Mouse (Mus musculus) midbrain, embryonic 13.5 days (tissue): ENCODE results near the gene Susd1. TPM values are rescaled to one million over a fixed set of nuclear protein-coding genes. Genes with fewer than 3 reads are reported as not detected.
A peak's percentile ranks its signal among the peaks of the same experiment; 100 is the strongest.

ENCODE experiments used
- ATAC-seq: fragments of 200-750 bp; cut with Nextera tagmentation; 2 replicates; pipeline ENCODE4 v1.8.0; 2017; ENCODE audit warnings: mild to moderate bottlenecking, moderate TSS enrichment, moderate library complexity
- H3K27ac ChIP-seq: fragments of 300-500 bp; sonication (generic); 2 replicates; pipeline ENCODE4 v1.5.1; 2015; ENCODE audit warnings: inconsistent platforms, mild to moderate bottlenecking, moderate library complexity
- H3K27me3 ChIP-seq: fragments of 300-500 bp; sonication (generic); 2 replicates; pipeline ENCODE4 v1.6.1; 2015; ENCODE audit warnings: mild to moderate bottlenecking, inconsistent platforms
- H3K36me3 ChIP-seq: fragments of 300-500 bp; sonication (generic); 2 replicates; pipeline ENCODE4 v1.6.1; 2015; ENCODE audit warnings: mild to moderate bottlenecking, inconsistent platforms
- H3K4me1 ChIP-seq: fragments of 300-500 bp; sonication (generic); replicated peaks from 2 replicates; pipeline ENCODE4 v1.6.1; 2015; ENCODE audit warnings: inconsistent platforms
- H3K4me2 ChIP-seq: fragments of 300-500 bp; sonication (generic); replicated peaks from 2 replicates; pipeline ENCODE4 v1.6.1; 2015; ENCODE audit warnings: moderate library complexity, mild to moderate bottlenecking, inconsistent platforms
- H3K4me3 ChIP-seq: fragments of 300-500 bp; sonication (generic); replicated peaks from 2 replicates; pipeline ENCODE4 v1.5.1; 2015; ENCODE audit warnings: mild to moderate bottlenecking, inconsistent platforms
- H3K9ac ChIP-seq: fragments of 300-500 bp; sonication (generic); replicated peaks from 2 replicates; pipeline ENCODE4 v1.6.1; 2015; ENCODE audit warnings: mild to moderate bottlenecking, inconsistent platforms
- H3K9me3 ChIP-seq: fragments of 300-500 bp; sonication (generic); 2 replicates; pipeline ENCODE4 v1.6.1; 2016; ENCODE audit warnings: mild to moderate bottlenecking, inconsistent platforms
- WGBS: fragments of 180-500 bp; shearing (Covaris S2); methylation state at CpG from one replicate; pipeline ENCODE4 v1.1.7; 2015; 5-methylcytosine and 5-hydroxymethylcytosine counted together
- polyA plus RNA-seq: library from polyadenylated mRNA; unstranded; fragments of >200 nt; fragmentation: Nextera tagmentation; extraction: Ambion mirVana; gene quantifications from 2 replicates; pipeline ENCODE4 v1.2.1, GENCODE M21; 2015

Gene Susd1
- polyA plus RNA-seq, 1 experiment from 2014 or later, result 1.4 TPM

DNA sequence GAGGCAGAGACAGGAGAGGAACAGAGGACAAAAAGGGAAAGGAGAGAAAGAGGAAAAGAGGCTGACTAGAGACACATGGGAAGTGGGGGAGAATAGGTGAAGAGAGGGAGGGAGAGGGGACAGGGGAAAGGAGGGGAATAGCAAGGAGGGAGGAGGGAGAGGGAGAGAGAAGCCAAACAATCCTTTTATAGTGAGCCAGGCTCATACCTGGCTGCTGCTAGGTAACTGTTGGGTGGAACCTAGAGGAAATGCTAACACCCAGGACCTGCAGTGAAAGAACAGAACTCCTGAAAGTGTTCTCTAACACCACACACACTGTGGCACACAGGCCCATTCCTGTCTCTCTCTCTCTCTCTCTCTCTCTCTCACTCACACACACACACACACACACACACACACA, 15.6 kb downstream of the Susd1 start:
- Histone ChIP-seq H3K27ac (no peak overlapping the region), H3K9me3 (no peaks in the 10 kb centered on the region), H3K4me2 (no peak overlapping the region), H3K4me3 (no peak overlapping the region), H3K9ac (no peak overlapping the region), H3K4me1 (0 out of 2 replicates have a peak, but pooled peaks cover 4% of the 10 kb centered on the region), H3K27me3 (no peaks in the 10 kb centered on the region), H3K36me3 (no peaks in the 10 kb centered on the region)
- no peak for ATAC-seq

GRCm38 (mm10) chr4:59422025-59422783, 16.2 kb downstream of the Susd1 start:
- no peak overlapping the region for H3K4me2 ChIP-seq
- no peaks in the 10 kb centered on the region for H3K9me3 ChIP-seq
- WGBS, result 51% methylated on average over 5 of the region's 5 CpGs
- no peaks in the 10 kb centered on the region for H3K27me3 ChIP-seq
- H3K36me3 ChIP-seq, result no peaks in the 10 kb centered on the region
- peak; percentile 50 for ATAC-seq
- 0 out of 2 replicates have a peak, but pooled peaks cover 4% of the 10 kb centered on the region for H3K4me1 ChIP-seq
- no peak overlapping the region for H3K4me3 ChIP-seq
- no peak overlapping the region for H3K9ac ChIP-seq
- no peak overlapping the region for H3K27ac ChIP-seq

GRCm38 (mm10) chr4:59421369-59421746, 17.1 kb downstream of the Susd1 start:
- WGBS, result 49% methylated on average over 5 of the region's 5 CpGs

DNA sequence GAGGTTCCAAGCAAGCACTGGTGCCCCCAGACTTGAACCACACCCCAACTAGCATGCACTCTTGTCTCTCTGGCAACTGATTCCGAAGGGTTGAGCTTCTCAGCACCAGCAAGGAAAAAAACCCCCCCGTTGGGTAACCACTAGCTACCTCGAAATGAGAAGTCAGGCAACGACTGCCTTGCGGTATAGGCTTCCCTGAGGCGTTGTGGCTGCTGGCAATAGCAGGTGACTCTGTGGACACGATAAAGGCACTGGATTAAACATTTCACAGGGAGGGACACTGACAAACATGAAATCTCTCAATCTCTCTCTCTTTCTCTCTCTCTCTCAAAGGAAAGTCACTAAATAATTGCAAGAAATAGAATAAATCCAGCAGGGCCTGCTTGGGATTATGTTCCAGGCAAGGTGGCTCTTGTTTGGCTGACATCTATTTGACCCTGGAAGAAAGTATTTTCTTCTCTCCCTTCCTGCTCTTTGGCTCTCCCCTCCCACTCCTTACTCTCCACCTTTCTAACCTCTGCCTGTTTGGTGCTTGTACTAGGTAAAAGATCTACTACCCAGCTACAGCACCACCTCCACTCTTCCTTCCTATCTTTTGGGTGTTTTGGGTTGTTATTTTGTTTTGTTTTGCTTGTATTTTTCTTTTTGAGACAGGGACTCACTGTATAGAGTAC, 17.6 kb downstream of the Susd1 start:
- Histone ChIP-seq H3K9me3 (no peaks in the 10 kb centered on the region), H3K36me3 (no peaks in the 10 kb centered on the region), H3K4me2 (no peak overlapping the region), H3K4me3 (no peak overlapping the region), H3K9ac (no peak overlapping the region), H3K27me3 (no peaks in the 10 kb centered on the region), H3K27ac (no peak overlapping the region), H3K4me1 (0 out of 2 replicates have a peak, but pooled peaks cover 4% of the 10 kb centered on the region)
- 85% methylated on average over 7 of the region's 7 CpGs for WGBS
- no peak for ATAC-seq

More at GRCm38 (mm10) chr4:59421369-59421746, 17.1 kb downstream of the Susd1 start:
- H3K9ac ChIP-seq, result no peak overlapping the region
- H3K4me1 ChIP-seq, result 0 out of 2 replicates have a peak, but pooled peaks cover 4% of the 10 kb centered on the region
- H3K4me3 ChIP-seq, result no peak overlapping the region
- no peak for ATAC-seq
- no peaks in the 10 kb centered on the region for H3K27me3 ChIP-seq
- H3K9me3 ChIP-seq, result no peaks in the 10 kb centered on the region
- no peak overlapping the region for H3K4me2 ChIP-seq
- no peaks in the 10 kb centered on the region for H3K36me3 ChIP-seq
- no peak overlapping the region for H3K27ac ChIP-seq

- 93% methylated on average over 4 of the region's 4 CpGs for WGBS
- H3K4me3 ChIP-seq, result no peak overlapping the region
- H3K9me3 ChIP-seq, result no peaks in the 10 kb centered on the region
- no peak overlapping the region for H3K27ac ChIP-seq
- no peak overlapping the region for H3K9ac ChIP-seq
- H3K4me1 ChIP-seq, result 0 out of 2 replicates have a peak, but pooled peaks cover 4% of the 10 kb centered on the region
- ATAC-seq, result no peak
- no peaks in the 10 kb centered on the region for H3K36me3 ChIP-seq
- H3K27me3 ChIP-seq, result no peaks in the 10 kb centered on the region
- no peak overlapping the region for H3K4me2 ChIP-seq
Observed at GRCm38 (mm10) chr4:59419211-59419610, 19.2 kb downstream of the Susd1 start.

DNA sequence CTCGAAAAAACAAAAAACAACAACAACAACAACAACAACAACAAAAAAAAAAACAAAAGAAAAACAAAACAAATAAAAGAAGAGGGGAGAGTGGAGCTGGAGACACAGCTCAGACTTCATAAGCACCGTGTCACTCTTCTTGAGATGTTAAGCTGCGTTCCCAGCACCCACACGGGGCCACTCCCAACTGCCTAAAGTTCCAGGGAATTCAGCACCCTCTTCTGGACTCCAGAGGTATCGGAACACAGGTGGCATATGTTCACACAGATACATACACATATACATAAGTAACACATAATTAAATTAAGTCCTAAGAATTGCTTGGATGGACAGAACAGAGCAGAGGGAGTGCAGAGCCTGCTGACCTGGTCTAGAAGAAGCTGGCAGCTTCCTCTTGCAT, 25.0 kb downstream of the Susd1 start:
- 91% methylated on average over 5 of the region's 5 CpGs for WGBS
- Histone ChIP-seq H3K27ac (no peak overlapping the region), H3K4me1 (no peaks in the 10 kb centered on the region), H3K4me2 (no peak overlapping the region), H3K9ac (no peak overlapping the region), H3K4me3 (no peak overlapping the region), H3K9me3 (no peaks in the 10 kb centered on the region), H3K36me3 (no peaks in the 10 kb centered on the region), H3K27me3 (no peaks in the 10 kb centered on the region)
- ATAC-seq, result no peak

DNA sequence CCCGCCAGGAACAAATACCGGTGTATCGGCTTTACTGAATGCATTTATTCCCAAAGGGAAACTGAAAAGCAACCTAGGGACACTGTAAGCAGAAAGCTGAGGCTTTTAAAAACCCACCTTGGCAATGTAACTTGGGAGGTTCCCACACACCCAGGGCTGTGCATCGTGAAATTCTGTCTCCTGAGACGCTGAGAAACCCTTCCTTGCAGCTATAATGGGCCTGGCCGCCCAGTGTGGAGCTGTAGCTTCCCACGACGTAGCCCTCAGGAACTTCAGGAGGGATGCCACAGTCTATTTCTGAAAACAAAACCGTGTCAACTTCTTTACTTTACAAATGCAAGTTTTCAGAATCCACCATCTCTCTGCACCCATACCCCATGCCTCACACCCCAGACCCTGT, 27.3 kb downstream of the Susd1 start:
- Histone ChIP-seq H3K4me3 (no peak overlapping the region), H3K27ac (no peak overlapping the region), H3K4me1 (no peaks in the 10 kb centered on the region), H3K27me3 (no peaks in the 10 kb centered on the region), H3K4me2 (no peak overlapping the region), H3K9ac (no peak overlapping the region), H3K36me3 (no peaks in the 10 kb centered on the region), H3K9me3 (no peaks in the 10 kb centered on the region)
- WGBS, result 87% methylated on average over 9 of the region's 9 CpGs
- ATAC-seq, result no peak

DNA sequence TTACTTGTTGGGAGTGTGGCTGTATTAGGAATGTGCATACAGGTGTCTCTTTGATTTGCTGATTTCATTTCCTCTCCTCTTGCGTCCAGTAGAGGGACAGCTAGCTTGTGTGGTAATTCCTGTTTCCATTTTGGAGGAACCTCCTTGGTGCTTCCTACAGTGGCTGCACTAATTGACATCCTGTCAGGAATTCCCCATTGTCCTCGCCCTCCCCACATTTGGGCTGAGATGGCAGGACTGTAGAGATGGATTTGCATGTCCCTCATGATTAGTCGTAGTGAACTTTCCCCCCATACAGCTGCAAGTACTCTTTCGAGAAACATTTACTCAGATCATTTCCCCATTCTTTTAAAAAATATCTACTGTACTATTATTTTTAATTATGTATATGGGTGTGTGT, 30.7 kb downstream of the Susd1 start:
- H3K4me3 ChIP-seq, result no peak overlapping the region
- no peak for ATAC-seq
- no peak overlapping the region for H3K9ac ChIP-seq
- no peak overlapping the region for H3K4me2 ChIP-seq
- H3K9me3 ChIP-seq, result no peaks in the 10 kb centered on the region
- no peaks in the 10 kb centered on the region for H3K27me3 ChIP-seq
- H3K27ac ChIP-seq, result no peak overlapping the region
- WGBS, result 90% methylated on average over 4 of the region's 4 CpGs
- no peaks in the 10 kb centered on the region for H3K4me1 ChIP-seq
- H3K36me3 ChIP-seq, result no peaks in the 10 kb centered on the region

DNA sequence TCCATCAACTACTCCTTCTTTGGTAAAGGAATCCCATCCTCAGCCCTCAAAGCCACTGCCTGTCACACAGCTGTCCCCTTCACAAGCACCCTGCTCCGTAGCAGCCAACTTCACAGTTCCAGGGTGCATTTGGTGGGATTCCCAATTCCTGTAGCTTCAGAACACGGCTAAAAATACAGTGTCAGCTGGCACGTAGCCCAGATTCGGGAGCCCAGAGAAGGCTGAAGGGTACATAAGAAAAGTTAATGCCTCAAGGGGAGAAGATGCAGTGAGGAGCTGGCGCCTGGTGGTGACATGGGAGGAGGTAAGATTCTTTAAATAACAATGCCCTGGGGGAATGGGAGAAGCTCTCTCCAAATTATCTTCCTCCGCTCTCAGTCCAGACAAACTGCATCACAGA, 34.1 kb downstream of the Susd1 start:
- 62% methylated on average over 6 of the region's 6 CpGs for WGBS
- H3K27me3 ChIP-seq, result no peaks in the 10 kb centered on the region
- H3K4me2 ChIP-seq, result no peak overlapping the region
- no peak overlapping the region for H3K4me3 ChIP-seq
- H3K36me3 ChIP-seq, result no peaks in the 10 kb centered on the region
- H3K4me1 ChIP-seq, result no peaks in the 10 kb centered on the region
- ATAC-seq, result no peak
- no peak overlapping the region for H3K27ac ChIP-seq
- no peak overlapping the region for H3K9ac ChIP-seq
- no peaks in the 10 kb centered on the region for H3K9me3 ChIP-seq

GRCm38 (mm10) chr4:59400931-59401330, 37.5 kb downstream of the Susd1 start:
- no peak for ATAC-seq

GRCm38 (mm10) chr4:59399343-59399742, 39.1 kb downstream of the Susd1 start:
- no peaks in the 10 kb centered on the region for H3K9me3 ChIP-seq
- H3K36me3 ChIP-seq, result no peaks in the 10 kb centered on the region
- no peaks in the 10 kb centered on the region for H3K4me1 ChIP-seq
- H3K9ac ChIP-seq, result no peak overlapping the region
- no peak overlapping the region for H3K4me2 ChIP-seq
- H3K4me3 ChIP-seq, result no peak overlapping the region
- H3K27me3 ChIP-seq, result no peaks in the 10 kb centered on the region
- 73% methylated on average over 4 of the region's 4 CpGs for WGBS
- no peak overlapping the region for H3K27ac ChIP-seq
- ATAC-seq, result no peak

More at GRCm38 (mm10) chr4:59400931-59401330, 37.5 kb downstream of the Susd1 start:
- no peaks in the 10 kb centered on the region for H3K27me3 ChIP-seq
- no peak overlapping the region for H3K27ac ChIP-seq
- no peak overlapping the region for H3K4me2 ChIP-seq
- WGBS, result 74% methylated on average over 10 of the region's 10 CpGs
- no peaks in the 10 kb centered on the region for H3K36me3 ChIP-seq
- H3K9ac ChIP-seq, result no peak overlapping the region
- H3K4me1 ChIP-seq, result no peaks in the 10 kb centered on the region
- H3K9me3 ChIP-seq, result no peaks in the 10 kb centered on the region
- no peak overlapping the region for H3K4me3 ChIP-seq

- no peak for ATAC-seq
- no peaks in the 10 kb centered on the region for H3K27me3 ChIP-seq
- H3K4me1 ChIP-seq, result no peaks in the 10 kb centered on the region
- H3K9ac ChIP-seq, result no peak overlapping the region
- no peak overlapping the region for H3K4me3 ChIP-seq
- H3K4me2 ChIP-seq, result no peak overlapping the region
- no peaks in the 10 kb centered on the region for H3K36me3 ChIP-seq
- H3K9me3 ChIP-seq, result no peaks in the 10 kb centered on the region
- H3K27ac ChIP-seq, result no peak overlapping the region
- 95% methylated on average over 2 of the region's 2 CpGs for WGBS
Observed at GRCm38 (mm10) chr4:59395528-59395927, 42.9 kb downstream of the Susd1 start.
